Mouse (Mus musculus): Measurements from ENCODE around the gene Il16.

DNA sequence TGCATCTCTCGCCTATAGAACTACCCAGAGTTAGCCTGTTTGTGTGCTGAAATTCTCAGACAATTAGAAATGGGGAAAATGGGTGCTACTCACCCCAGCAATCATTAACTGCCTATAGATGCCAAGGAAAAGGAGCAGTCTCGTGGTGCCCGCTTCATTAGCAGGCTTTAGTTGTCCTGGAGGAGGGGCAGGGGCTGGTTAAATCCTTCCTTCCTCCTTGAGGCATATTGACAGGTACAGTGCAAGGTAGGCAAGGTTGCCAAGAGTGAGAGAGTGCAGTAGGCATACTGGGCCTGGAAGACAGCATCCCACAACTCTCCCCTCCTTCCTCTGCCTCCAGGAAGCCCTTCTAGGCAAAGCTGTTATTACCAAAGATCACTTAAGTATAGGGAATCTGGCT lies 151.5 kb downstream of the Il16 start:
- TF ChIP-seq CTCF (IDR thresholded peaks at IDR 0.05; ENCODE audit: low read depth) (no peak), EP300 (IDR thresholded peaks at IDR 0.05; ENCODE audit: low read depth) (no peak)
